Mouse (Mus musculus) gastrocnemius, adult 18-20 months (tissue): ENCODE data around the gene Bckdk. TPM values are rescaled to one million over a fixed set of nuclear protein-coding genes. Genes with fewer than 3 reads are reported as not detected.
"Not testable (repeated sequence)": the region's sequence is repeated elsewhere in the genome, so short reads cannot be mapped to it uniquely, and the experiment has no call there.

Experiments used
- DNase-seq: peaks from one replicate; pipeline ENCODE4 v3.0.0; 2021; ENCODE audit warnings: low spot score
- total RNA-seq, 2 experiments: library from RNA; stranded (reverse); gene quantifications; 2 replicates each; pipeline ENCODE4 v1.2.3; 2021

Gene Bckdk
- total RNA-seq, 2 experiments from 2014 or later, result 169 to 173 TPM

- not testable (repeated sequence) for DNase-seq
Observed at GRCm38 (mm10) chr7:127895891-127896290, 8.0 kb upstream of the Bckdk start.

- DNase-seq, result peak; percentile 60
Observed at GRCm38 (mm10) chr7:127896384-127896783, 7.5 kb upstream of the Bckdk start.

GRCm38 (mm10) chr7:127897542-127897941 is 6.3 kb upstream of the Bckdk start:
- no peak for DNase-seq

DNA sequence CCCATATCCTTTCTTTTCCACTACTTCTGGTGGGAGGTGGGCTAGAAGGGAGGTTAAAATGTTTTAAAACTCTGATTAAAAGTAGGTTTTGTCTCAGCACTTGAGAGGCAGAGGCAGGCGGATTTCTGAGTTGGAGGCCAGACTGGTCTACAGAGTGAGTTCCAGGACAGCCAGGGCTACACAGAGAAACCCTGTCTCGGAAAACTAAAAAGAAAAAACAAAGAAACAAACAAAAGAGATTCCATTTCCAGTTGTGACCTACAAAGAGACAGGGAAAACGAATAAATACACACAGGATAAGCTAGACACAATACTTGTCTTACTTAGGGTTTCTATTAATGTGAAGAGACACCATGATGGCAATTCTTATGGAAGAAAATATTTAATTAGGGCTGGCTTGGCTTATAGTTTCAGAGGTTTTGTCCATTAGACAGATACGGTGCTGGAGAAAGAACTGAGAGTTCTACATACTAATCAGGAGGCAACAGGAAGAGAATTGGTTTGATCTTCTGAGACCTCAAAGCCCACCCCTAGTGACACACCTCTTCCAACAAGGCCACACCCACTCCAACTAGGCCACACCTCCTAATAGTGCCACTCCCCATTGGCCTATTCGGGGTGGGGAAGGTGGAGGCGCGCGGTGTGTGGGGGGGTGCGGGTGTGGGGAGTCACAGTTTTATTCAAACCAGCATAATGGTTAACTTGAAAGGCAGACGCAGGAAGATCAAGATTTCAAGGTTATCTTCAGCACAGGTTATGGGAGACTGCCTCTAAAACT is 5.5 kb upstream of the Bckdk start:
- DNase-seq, result no peak

DNA sequence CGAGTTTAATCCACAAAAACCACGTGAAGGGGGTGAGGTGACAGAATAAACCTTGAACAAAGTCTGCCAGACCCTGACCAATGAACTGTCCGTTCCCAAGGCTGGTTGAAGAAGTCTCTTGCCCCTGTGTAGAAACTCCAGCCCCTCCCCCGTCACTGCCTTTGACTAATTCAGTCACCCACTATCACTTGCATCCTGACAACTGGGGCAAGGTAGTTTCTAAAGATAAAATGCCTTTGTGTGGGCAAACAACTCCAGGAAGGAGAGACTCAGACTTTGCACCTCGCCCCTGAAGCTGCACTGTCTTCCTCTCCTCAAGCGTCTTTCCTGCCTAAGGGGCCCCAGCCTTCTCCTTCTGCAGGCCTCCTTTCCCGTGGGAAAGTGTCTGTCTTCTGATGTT is 3.9 kb upstream of the Bckdk start:
- DNase-seq, result no peak

- no peak for DNase-seq
Observed at GRCm38 (mm10) chr7:127901772-127902171, 2.1 kb upstream of the Bckdk start.

DNA sequence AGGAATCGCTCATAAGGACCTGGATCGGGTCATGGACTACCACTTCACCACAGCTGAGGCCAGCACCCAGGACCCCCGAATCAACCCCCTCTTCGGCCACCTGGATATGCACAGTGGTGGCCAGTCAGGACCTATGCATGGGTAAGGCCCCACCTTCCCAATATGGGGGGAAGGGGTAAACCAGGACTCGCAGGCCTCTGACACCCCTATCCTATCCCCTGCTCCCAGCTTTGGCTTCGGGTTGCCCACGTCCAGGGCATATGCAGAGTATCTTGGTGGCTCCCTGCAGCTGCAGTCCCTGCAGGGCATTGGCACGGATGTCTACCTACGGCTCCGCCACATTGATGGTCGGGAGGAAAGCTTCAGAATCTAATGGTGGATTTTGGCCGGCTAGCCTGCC is 4.1 kb downstream of the Bckdk start:
- DNase-seq, result no peak

DNA sequence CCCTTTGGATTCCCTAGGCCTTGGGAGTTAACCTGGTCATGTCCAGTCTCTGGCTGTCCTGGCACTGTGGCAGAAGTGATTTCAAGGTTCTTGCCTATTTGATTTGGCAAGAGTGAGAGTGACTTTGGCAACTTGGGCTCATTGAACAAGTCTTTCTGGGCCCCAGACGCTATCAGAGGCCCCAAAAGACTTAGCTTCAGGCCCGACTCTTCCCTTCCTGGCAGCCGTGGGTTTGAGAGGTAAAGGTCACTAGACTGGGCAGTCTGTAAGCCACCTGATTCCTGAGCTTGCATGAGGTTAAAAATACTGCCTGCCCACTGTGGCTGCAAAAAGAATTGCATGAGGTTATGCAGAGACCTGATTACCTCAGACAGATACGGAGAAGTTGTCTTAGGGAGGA is 4.8 kb downstream of the Bckdk start:
- peak; percentile 68 for DNase-seq

DNA sequence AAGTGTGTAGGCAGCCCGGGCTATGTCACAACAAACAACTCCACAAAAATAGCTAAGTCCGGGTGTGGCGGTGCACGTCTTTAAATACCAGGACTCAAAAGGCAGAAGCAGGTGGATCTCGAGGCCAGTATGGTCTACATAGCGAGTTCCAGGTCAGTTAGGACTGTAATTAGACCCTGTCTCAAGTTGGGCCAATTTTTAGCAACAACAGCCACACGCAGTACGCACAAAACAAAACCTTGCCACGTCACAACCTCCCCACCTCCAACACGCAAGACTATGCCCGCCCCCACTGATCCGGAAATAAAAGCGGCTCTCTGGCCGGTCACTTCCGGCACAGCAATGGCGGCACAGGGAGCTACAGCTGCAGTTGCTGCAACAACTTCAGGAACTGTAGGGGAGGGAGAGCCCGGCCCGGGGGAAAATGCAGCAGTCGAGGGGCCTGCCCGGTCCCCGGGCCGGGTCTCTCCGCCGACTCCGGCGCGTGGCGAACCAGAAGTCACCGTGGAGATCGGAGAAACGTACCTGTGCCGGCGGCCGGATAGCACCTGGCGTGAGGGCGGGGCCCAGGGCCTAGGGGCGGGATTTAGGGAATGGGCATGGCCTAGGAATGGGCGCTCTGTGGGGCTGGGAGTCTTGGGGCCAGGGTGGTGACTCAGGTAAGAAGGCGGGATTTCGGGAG is 8.4 kb downstream of the Bckdk start, which contains the start of gene Kat8:
Gene Kat8 (plus strand): TSS at position 327 of the 682 bp plus-strand sequence.
- DNase-seq, result peak; percentile 90

GRCm38 (mm10) chr7:127912938-127913337 is 9.1 kb downstream of the Bckdk start:
- no peak for DNase-seq

GRCm38 (mm10) chr7:127915293-127915692 is 11.4 kb downstream of the Bckdk start:
- DNase-seq, result no peak

DNA sequence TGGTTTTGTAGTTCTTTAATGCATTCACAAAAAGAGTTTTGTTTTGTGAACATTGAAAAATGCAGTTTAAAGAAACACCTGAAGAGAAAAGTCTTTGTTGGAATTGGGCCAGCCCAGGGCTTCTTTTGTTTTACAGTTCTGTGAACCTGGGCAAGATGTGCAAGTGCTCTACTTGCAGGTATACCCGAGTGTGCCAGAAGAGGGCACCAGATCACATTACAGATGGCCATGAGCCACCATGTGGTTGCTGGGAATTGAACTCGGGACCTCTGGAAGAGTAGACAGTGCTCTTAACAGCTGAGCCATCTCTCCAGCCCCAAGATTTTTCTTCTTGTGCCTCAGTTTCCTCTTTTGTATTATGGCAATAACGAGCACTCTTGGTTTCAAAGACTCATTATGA is 14.3 kb downstream of the Bckdk start:
- no peak for DNase-seq

GRCm38 (mm10) chr7:127919290-127919689 is 15.4 kb downstream of the Bckdk start:
- no peak for DNase-seq

DNA sequence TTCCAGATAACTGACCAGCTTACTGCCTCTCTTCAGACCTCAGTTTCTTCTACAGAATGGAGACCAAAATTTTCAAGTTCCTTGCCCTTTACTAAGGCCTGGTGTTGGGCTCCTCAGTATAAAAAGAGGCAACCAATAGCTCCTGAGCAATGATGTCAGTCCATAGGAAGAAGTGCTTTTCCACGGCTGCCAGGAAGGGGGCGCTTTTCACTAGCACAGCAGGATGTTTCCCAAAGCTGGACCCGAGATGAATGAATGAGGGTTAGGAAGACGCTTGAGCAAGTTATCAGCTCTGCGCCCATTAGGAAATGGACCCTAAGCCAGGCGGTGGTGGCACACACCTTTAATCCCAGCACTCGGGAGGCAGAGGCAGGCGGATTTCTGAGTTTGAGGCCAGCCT is 17.6 kb downstream of the Bckdk start:
- no peak for DNase-seq

GRCm38 (mm10) chr7:127922451-127923275 is 18.8 kb downstream of the Bckdk start:
- DNase-seq, result no peak

DNA sequence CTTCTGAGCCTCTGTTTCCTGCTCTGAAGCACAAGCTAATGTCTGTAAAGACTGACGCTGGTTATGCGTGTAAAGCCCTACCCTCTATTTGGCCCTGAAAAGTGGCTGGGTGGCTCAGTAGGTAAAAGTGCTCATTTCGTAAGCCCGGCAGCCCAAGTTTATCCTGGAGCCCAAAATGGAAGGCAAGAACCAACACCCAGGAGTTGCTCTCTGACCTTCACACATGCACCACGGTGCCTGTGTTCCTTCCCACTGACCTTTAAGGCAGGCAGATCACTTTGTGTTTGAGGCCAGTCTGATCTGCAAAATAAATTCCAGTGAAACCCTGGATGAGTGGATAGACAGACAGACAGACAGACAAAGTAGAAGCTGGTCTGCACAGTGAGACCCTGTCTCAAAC is 19.8 kb downstream of the Bckdk start:
- DNase-seq, result no peak

GRCm38 (mm10) chr7:127925252-127925651 is 21.4 kb downstream of the Bckdk start:
- no peak for DNase-seq

DNA sequence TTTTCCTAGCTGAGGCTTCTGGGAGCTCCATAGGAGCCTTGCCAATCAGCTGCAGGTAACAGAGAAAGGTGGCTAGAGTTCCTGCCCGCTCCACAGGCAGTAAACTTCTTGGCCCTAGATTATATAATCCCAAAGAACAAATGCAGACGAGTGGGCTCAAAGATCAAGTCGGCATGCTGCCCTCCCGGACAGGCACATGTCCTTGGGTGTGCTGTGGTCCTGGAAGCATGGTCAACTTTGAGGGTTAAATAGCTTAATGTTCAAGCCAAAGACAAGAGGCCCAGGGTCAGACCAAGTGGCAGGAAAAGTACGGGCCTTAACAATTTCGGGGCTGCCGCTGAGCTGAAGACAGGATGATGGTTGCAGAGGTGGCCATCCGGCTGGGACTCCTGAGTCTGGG is 22.2 kb downstream of the Bckdk start:
- no peak for DNase-seq

GRCm38 (mm10) chr7:127926846-127927245 is 23.0 kb downstream of the Bckdk start:
- DNase-seq, result no peak

- no peak for DNase-seq
Observed at GRCm38 (mm10) chr7:127927726-127928125, 23.8 kb downstream of the Bckdk start.

DNA sequence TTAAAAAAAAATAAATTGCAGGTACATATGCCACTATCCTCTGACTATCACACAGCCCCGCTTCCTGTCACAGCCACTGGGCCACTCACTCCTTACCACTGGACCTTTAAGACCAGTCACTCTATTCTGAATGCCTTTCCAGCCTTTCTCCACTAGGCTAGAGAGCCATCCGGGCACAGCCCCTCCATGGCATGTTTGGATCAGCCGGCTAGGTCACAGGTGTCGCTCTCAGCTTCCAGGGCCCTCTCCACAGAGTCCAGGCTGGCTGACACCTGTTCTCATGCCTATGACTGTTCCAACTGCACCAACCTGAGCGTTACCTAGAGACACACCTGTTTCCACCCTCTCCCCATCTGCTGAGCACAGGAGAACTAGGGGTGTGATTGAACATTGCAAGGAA is 24.7 kb downstream of the Bckdk start:
- no peak for DNase-seq

DNA sequence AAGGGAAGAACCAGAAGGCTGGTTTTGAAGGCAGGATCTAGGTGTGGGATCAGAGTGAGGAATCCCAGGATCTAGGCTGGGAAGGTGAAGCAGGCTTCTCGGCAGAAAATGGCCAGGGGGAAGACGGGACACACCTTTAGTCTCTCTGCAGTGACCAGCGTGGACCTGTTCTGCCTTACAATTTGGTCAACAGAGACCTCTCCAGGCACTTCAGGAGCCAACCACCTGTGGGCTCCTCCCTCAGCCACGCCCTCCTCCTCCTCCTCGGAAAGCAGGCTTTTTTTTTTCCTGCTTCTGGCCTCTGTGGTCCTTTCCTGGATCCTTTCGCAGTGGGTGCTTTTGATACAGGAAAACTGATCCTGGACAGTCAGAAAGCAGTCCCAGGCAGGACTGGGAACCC is 26.0 kb downstream of the Bckdk start, which contains the start of gene Prss8:
Gene Prss8 (minus strand): TSS at position 182 of the 400 bp plus-strand sequence.
- DNase-seq, result no peak
